Mouse (Mus musculus) left cerebral cortex, postnatal 4 days (tissue): ENCODE measurements around the gene Ppp1r8. TPM values are rescaled to one million over a fixed set of nuclear protein-coding genes. Genes with fewer than 3 reads are reported as not detected.

ENCODE experiments used
- DNase-seq: peaks from one replicate; pipeline ENCODE4 v3.0.0-alpha.2; 2022
- intact Hi-C: fragments of 180-260 bp; cut with DNase I; formaldehyde crosslinking; loops from one replicate; pipeline ENCODE4 v1.15.1; 2025
- total RNA-seq, 2 experiments: library from RNA; stranded (reverse); gene quantifications; 2 replicates each; pipeline ENCODE4 v1.2.3; 2021

Gene Ppp1r8
- total RNA-seq, 2 experiments from 2014 or later = 47.5 to 55.0 TPM

DNA sequence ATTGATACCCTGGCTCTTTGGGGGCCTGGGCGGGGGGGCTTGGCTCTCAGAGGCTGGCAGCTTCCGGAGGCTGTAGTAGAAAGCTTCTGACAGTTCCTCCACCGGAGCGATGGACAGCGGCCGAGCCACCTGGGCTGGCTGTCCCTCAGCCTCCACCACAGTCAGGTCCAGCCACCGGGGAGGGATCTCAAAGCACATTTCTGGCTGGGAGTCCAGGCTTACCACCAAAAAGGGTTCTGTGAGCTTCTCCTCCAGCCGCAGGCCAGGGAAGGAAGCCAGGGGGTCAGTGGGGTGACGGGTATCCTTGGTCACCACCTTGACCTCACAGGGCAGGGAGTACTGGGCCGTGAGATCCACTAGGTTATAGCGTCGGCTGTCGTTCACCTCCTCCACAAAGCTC lies 57.7 kb downstream of the Ppp1r8 start:
- no peak for DNase-seq
- intact Hi-C loops = no loop called here

DNA sequence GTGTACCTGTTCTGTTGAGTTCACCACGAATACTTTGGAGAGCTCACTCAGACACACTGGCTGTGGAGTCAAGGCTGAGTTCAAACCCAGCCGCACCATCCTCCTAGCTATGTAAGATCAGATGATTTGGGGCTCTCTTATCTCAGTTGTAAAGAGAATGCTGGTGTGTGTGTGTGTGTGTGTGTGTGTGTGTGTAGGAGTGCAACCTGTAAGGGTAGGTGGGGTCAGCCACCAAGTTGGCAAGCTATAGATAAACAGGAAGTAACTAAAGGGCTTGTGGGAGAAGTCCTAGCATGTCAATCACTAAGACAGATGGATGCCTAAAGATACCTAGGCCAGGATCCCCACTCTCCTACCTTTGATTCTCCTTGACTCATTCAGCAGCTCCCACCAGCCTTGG lies 59.2 kb downstream of the Ppp1r8 start:
- DNase-seq = no peak
- intact Hi-C loops = no loop called here

DNA sequence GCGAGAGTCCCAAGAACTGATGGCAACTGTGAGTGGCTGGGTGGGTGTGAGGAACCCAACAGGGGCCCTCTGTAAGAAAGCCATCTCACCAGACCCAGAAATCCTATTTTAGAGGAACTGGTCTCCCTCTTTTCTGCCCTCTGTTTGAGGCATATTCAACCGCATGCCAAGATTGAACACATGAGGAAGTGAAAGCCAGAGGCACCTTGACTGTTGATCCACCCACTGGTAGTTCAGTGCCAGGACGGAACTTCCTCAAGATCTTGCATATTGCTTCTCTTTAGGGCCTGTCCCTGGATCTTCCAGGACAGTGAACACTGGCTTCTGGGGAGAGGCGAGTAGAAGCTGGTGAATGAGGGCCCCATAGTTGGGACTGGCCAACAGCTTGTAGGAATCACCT lies 62.7 kb downstream of the Ppp1r8 start:
- DNase-seq = no peak
- intact Hi-C loops = no loop called here

DNA sequence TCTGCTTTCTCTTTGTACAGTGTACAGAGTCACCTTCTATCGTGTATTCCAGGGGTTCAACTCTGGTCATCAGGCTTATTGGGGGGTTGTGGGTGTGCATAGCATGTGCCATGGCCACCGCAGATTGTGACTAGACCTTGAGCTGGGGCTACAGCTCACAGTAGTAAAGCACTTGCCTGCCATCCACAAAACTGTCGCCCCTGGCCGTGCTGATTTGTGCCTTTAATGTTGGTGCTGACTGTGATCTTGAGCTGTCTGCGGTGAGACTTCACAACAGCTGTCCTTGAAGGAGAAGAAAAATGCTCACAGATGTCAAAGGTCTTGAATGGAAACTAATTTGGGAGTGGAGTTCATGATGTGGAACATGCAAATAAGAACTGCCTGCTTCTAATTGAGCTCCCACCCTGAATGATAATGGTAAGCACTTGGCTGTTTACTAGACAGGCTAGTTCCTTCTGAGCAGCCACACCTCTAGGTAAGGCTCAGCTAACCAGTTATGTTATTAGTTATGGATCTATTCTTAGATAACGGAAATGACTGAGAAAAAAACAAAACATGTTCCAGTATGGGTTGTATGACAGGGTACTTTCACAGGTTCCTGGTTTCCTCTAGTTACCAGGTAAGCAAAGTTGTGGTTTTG lies 64.3 kb downstream of the Ppp1r8 start:
- DNase-seq = no peak
- intact Hi-C loops = no loop called here

Other genes starting within 250 kb of the Ppp1r8 start
- 10 to 100 TPM; 24.5 to 25.7 TPM for gene Eya3, start 204.2 kb downstream of the Ppp1r8 start, total RNA-seq
- 1 to 10 TPM; 4.3 to 4.8 TPM for gene Xkr8, start 110.6 kb downstream of the Ppp1r8 start, total RNA-seq
- 1 to 10 TPM in 1 of 2 experiments, under 1 TPM in 1; 0.97 to 1.2 TPM for gene Smpdl3b, start 85.9 kb downstream of the Ppp1r8 start, total RNA-seq
- gene Rpa2, start 74.8 kb downstream of the Ppp1r8 start, total RNA-seq = 10 to 100 TPM; 15.4 to 16.0 TPM
- gene Themis2, start 46.8 kb downstream of the Ppp1r8 start, total RNA-seq = under 1 TPM; 0.52 to 0.81 TPM
- gene Stx12, start 41.3 kb upstream of the Ppp1r8 start, total RNA-seq = 100 to 1,000 TPM; 146 to 153 TPM
- gene Fam76a, start 79.4 kb upstream of the Ppp1r8 start, total RNA-seq = 10 to 100 TPM; 24.3 to 25.4 TPM
- under 1 TPM; 0.42 to 0.44 TPM for gene Fgr, start 130.9 kb upstream of the Ppp1r8 start, total RNA-seq
- gene Ahdc1, start 168.1 kb upstream of the Ppp1r8 start, total RNA-seq = 100 to 1,000 TPM in 1 of 2 experiments, 10 to 100 TPM in 1; 94.1 to 102 TPM